Mouse (Mus musculus) C2C12 (cell line): ENCODE results near the gene Auts2. TPM values are rescaled to one million over a fixed set of nuclear protein-coding genes. Genes with fewer than 3 reads are reported as not detected.

ENCODE experiments used
- H3K27me3 ChIP-seq: one replicate; pipeline ENCODE4 v1.6.1; 2011; ENCODE audit not compliant: control insufficient read depth, insufficient read depth, insufficient read length
- H3K36me3 ChIP-seq: one replicate; pipeline ENCODE4 v1.6.1; 2011; ENCODE audit not compliant: control insufficient read depth, insufficient read depth
- H3K4me3 ChIP-seq: one replicate; pipeline ENCODE4 v1.5.1; 2011; ENCODE audit warnings: mild to moderate bottlenecking, control low read depth; ENCODE audit not compliant: poor library complexity, insufficient read depth, severe bottlenecking
- H3K79me2 ChIP-seq: one replicate; pipeline ENCODE4 v1.6.1; 2011; ENCODE audit not compliant: control insufficient read depth, insufficient read depth
- H3K79me3 ChIP-seq: one replicate; pipeline ENCODE4 v1.6.1; 2011; ENCODE audit warnings: low read depth, control low read depth
- H3ac ChIP-seq: one replicate; pipeline ENCODE3; 2011; ENCODE audit warnings: low read depth; ENCODE audit not compliant: control insufficient read depth, insufficient read length
- CEBPB ChIP-seq: IDR thresholded peaks from one replicate; pipeline ENCODE4 v1.6.1; 2011; ENCODE audit warnings: low read depth, mild to moderate bottlenecking, control low read depth, moderate library complexity
- CTCF ChIP-seq: IDR thresholded peaks from one replicate; pipeline ENCODE4 v1.5.1; 2011; ENCODE audit not compliant: control insufficient read depth, insufficient read depth, insufficient read length
- FOSL1 ChIP-seq: IDR thresholded peaks from one replicate; pipeline ENCODE4 v1.8.0; 2011; ENCODE audit warnings: mild to moderate bottlenecking, low read length; ENCODE audit not compliant: poor library complexity, insufficient read depth, severe bottlenecking
- MAX ChIP-seq: IDR thresholded peaks from one replicate; pipeline ENCODE4 v1.6.1; 2011; ENCODE audit warnings: mild to moderate bottlenecking, control low read depth
- MYOD1 ChIP-seq: IDR thresholded peaks from one replicate; pipeline ENCODE4 v1.6.1; 2011; ENCODE audit warnings: low read depth; ENCODE audit not compliant: control insufficient read depth, insufficient read length
- MYOG ChIP-seq: IDR thresholded peaks from one replicate; pipeline ENCODE4 v1.6.1; 2011; ENCODE audit not compliant: control insufficient read depth, insufficient read length; ENCODE audit errors: extremely low read depth
- USF1 ChIP-seq: IDR thresholded peaks from one replicate; pipeline ENCODE4 v1.6.1; 2011; ENCODE audit warnings: low read depth, mild to moderate bottlenecking, control low read depth, moderate library complexity
- polyA plus RNA-seq: library from polyadenylated mRNA; unstranded; fragments of >200 nt; fragmentation: generic; extraction: Trizol; gene quantifications from one replicate; pipeline ENCODE4 v1.2.1, GENCODE M21; 2012; ENCODE audit warnings: missing spikeins

The Auts2 gene
- polyA plus RNA-seq, 1 experiment = 8.4 TPM

GRCm38 (mm10) chr5:132030941-132031531 lies 512.1 kb downstream of the Auts2 start:
- no peak overlapping the region for H3K4me3 ChIP-seq
- no peak overlapping the region for H3ac ChIP-seq
- no peaks in the 10 kb centered on the region for H3K36me3 ChIP-seq
- no peaks in the 10 kb centered on the region for H3K79me3 ChIP-seq
- no peak for TF ChIP-seq USF1
- no peak for TF ChIP-seq MYOD1
- no peak for TF ChIP-seq MAX
- no peak for TF ChIP-seq MYOG
- no peak for TF ChIP-seq FOSL1
- no peak for TF ChIP-seq CTCF
- no peak for TF ChIP-seq CEBPB
- no peaks in the 10 kb centered on the region for H3K79me2 ChIP-seq
- no peaks in the 10 kb centered on the region for H3K27me3 ChIP-seq

- H3ac ChIP-seq = no peak overlapping the region
- H3K79me3 ChIP-seq = no peaks in the 10 kb centered on the region
- no peaks in the 10 kb centered on the region for H3K27me3 ChIP-seq
- TF ChIP-seq FOSL1 = no peak
- no peak for TF ChIP-seq MYOG
- no peak for TF ChIP-seq CEBPB
- no peak for TF ChIP-seq CTCF
- no peak for TF ChIP-seq MYOD1
- TF ChIP-seq USF1 = no peak
- no peak for TF ChIP-seq MAX
- H3K36me3 ChIP-seq = no peaks in the 10 kb centered on the region
- no peaks in the 10 kb centered on the region for H3K79me2 ChIP-seq
- H3K4me3 ChIP-seq = no peak overlapping the region
Observed at GRCm38 (mm10) chr5:132029638-132030037, 513.5 kb downstream of the Auts2 start.

- Histone ChIP-seq H3K79me2 (no peaks in the 10 kb centered on the region), H3K79me3 (no peaks in the 10 kb centered on the region), H3K27me3 (no peaks in the 10 kb centered on the region), H3ac (no peak overlapping the region), H3K36me3 (no peaks in the 10 kb centered on the region), H3K4me3 (no peak overlapping the region)
- TF ChIP-seq USF1 = no peak
- TF ChIP-seq CEBPB = no peak
Observed at GRCm38 (mm10) chr5:132029038-132029437, 514.1 kb downstream of the Auts2 start.

- TF ChIP-seq MAX = no peak
- TF ChIP-seq MYOD1 = no peak
- TF ChIP-seq MYOG = no peak
- Histone ChIP-seq H3K4me3 (no peak overlapping the region), H3K79me3 (no peaks in the 10 kb centered on the region), H3K27me3 (no peaks in the 10 kb centered on the region), H3K36me3 (no peaks in the 10 kb centered on the region), H3ac (no peak overlapping the region), H3K79me2 (no peaks in the 10 kb centered on the region)
Observed at GRCm38 (mm10) chr5:132027859-132028498, 515.2 kb downstream of the Auts2 start.

- Histone ChIP-seq H3K27me3 (no peaks in the 10 kb centered on the region), H3K36me3 (no peaks in the 10 kb centered on the region), H3K4me3 (no peak overlapping the region), H3K79me2 (no peaks in the 10 kb centered on the region), H3K79me3 (no peaks in the 10 kb centered on the region), H3ac (no peak overlapping the region)
- TF ChIP-seq USF1 (no peak), CEBPB (no peak), FOSL1 (no peak), MAX (no peak), CTCF (no peak), MYOG (no peak), MYOD1 (no peak)
Observed at GRCm38 (mm10) chr5:132013296-132013695, 529.8 kb downstream of the Auts2 start.

GRCm38 (mm10) chr5:132011795-132012194 lies 531.3 kb downstream of the Auts2 start:
- TF ChIP-seq MYOG (no peak), CTCF (no peak), USF1 (no peak), CEBPB (no peak), MYOD1 (no peak), FOSL1 (no peak), MAX (no peak)
- H3K36me3 ChIP-seq = no peaks in the 10 kb centered on the region

More at GRCm38 (mm10) chr5:132011795-132012194, 531.3 kb downstream of the Auts2 start:
- Histone ChIP-seq H3K4me3 (no peak overlapping the region), H3K79me2 (no peaks in the 10 kb centered on the region), H3ac (no peak overlapping the region), H3K27me3 (no peaks in the 10 kb centered on the region), H3K79me3 (no peaks in the 10 kb centered on the region)
